Mouse (Mus musculus) liver, adult 2 months (tissue): ENCODE data around the gene Atp1b3.

ENCODE experiments used
- CTCF ChIP-seq: fragments of 200-500 bp; IDR thresholded peaks from 2 replicates; pipeline ENCODE4 v1.5.1; 2011; ENCODE audit warnings: low read depth, low read length, control low read depth
- POLR2A ChIP-seq: fragments of 200-500 bp; IDR thresholded peaks from 2 replicates; pipeline ENCODE4 v1.6.1; 2011; ENCODE audit warnings: low read length, control low read depth; ENCODE audit not compliant: insufficient read depth; ENCODE audit errors: extremely low read depth

- TF ChIP-seq CTCF: no peak
- no peak for TF ChIP-seq POLR2A
These were observed 52.2 kb downstream of the Atp1b3 start for GRCm38 (mm10) chr9:96312074-96312473.
